In the genomic region with DNA sequence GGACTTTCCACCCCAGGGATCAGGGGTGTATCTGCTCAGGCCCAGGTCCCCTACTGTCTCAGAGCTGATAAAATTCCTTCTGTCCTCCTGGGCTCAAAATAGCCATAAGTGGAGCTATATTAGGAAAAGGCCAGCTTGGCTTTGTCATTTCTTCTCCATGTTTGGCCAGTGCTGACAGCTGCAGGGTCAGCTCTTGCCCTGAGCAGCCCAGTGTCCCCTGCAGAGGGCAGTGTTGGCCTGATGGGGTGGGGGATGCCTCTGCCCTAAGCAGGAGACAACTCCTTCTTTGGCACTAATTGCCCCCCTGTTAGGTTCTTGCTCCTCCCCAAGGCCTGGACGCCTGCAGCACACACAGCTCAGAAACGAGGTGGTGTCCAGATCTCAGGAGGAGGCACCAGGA, we compare ENCODE assay signal across 10 mouse cellular contexts. TPM values are rescaled to one million over a fixed set of nuclear protein-coding genes. Genes with fewer than 3 reads are reported as not detected.
DNase-seq lines count a peak whose midpoint lies in the region; ATAC-seq and TF ChIP-seq lines count a peak whose summit lies in the region.
"Had no signal": no experiment of that assay in that cellular context is flagged by ENCODE, and none has a peak within 500 bp of the region (broad histone marks: within the 10 kb centered on the region; RNA-seq: fewer than 3 reads in every experiment).

No protein-coding gene starts in this region.

- no peak for TF ChIP-seq POLR2A in kidney, adult 2 months (IDR thresholded peaks at IDR 0.05; ENCODE audit: low read depth, low read length)

- H3K4me1 ChIP-seq in kidney, adult 2 months (ENCODE audit: control insufficient read depth, insufficient read depth, low read length): no peaks in the 10 kb centered on the region
- peaks cover 10% of the 10 kb centered on the region for H3K4me1 ChIP-seq in kidney, embryonic 16.5 days (ENCODE audit: insufficient read depth, low read length)
- peaks cover 39% of the 10 kb centered on the region for H3K4me1 ChIP-seq in heart, postnatal 0 days (ENCODE audit: control insufficient read depth, insufficient read depth)
- H3K4me1 ChIP-seq in lung, postnatal 0 days (ENCODE audit: insufficient read depth, low read depth, low read length): no peaks in the 10 kb centered on the region
- no peaks in the 10 kb centered on the region for H3K4me1 ChIP-seq in hindbrain, embryonic 11.5 days (replicated peaks; ENCODE audit: control insufficient read depth, insufficient read depth, low read length)

- H3K4me2 ChIP-seq in kidney, embryonic 16.5 days (replicated peaks; ENCODE audit: low read depth, low read length): no peak overlapping the region
- no peak overlapping the region for H3K4me2 ChIP-seq in heart, postnatal 0 days (ENCODE audit: low read depth, low read length)
- H3K4me2 ChIP-seq in lung, postnatal 0 days (replicated peaks; ENCODE audit: low read depth, low read length): no peak overlapping the region
- H3K4me2 ChIP-seq in hindbrain, embryonic 11.5 days (replicated peaks; ENCODE audit: low read depth, low read length): no peak overlapping the region

- H3K4me3 ChIP-seq in kidney, adult 2 months (ENCODE audit: insufficient read depth, low read depth, low read length): no peak overlapping the region
- no peak overlapping the region for H3K4me3 ChIP-seq in kidney, embryonic 16.5 days (ENCODE audit: low read length)
- H3K4me3 ChIP-seq in heart, postnatal 0 days (ENCODE audit: low read depth, low read length): no peak overlapping the region
- H3K4me3 ChIP-seq in lung, postnatal 0 days (ENCODE audit: low read depth, low read length): no peak overlapping the region
- H3K4me3 ChIP-seq in hindbrain, embryonic 11.5 days (ENCODE audit: low read depth, low read length): no peak overlapping the region

- no peak for ATAC-seq in kidney, embryonic 16.5 days (ENCODE audit: low FRiP score, low TSS enrichment)
- ATAC-seq in heart, postnatal 0 days (ENCODE audit: insufficient read depth, low read depth): peak; percentile 83
- ATAC-seq in lung, postnatal 0 days: no peak
- ATAC-seq in hindbrain, embryonic 11.5 days (ENCODE audit: low FRiP score): no peak

- TF ChIP-seq EP300 in heart, postnatal 0 days (IDR thresholded peaks at IDR 0.05; ENCODE audit: low read depth): peak; percentile 99
- TF ChIP-seq EP300 in lung, postnatal 0 days (IDR thresholded peaks at IDR 0.05): no peak

- H3K36me3 ChIP-seq in kidney, adult 2 months (ENCODE audit: control insufficient read depth, insufficient read depth, low read length): no peaks in the 10 kb centered on the region
- no peaks in the 10 kb centered on the region for H3K36me3 ChIP-seq in kidney, embryonic 16.5 days (ENCODE audit: insufficient read depth, low read length)
- peaks cover 45% of the 10 kb centered on the region for H3K36me3 ChIP-seq in heart, postnatal 0 days (replicated peaks; ENCODE audit: control insufficient read depth, insufficient read depth, low read length)
- H3K36me3 ChIP-seq in lung, postnatal 0 days (ENCODE audit: insufficient read depth, low read length): no peaks in the 10 kb centered on the region
- H3K36me3 ChIP-seq in hindbrain, embryonic 11.5 days (ENCODE audit: control insufficient read depth, insufficient read depth, low read length): no peaks in the 10 kb centered on the region

- no peak overlapping the region for H3K27ac ChIP-seq in kidney, adult 2 months (ENCODE audit: insufficient read depth, low read depth, low read length)
- H3K27ac ChIP-seq in kidney, embryonic 16.5 days (ENCODE audit: low read length): no peak overlapping the region
- H3K27ac ChIP-seq in heart, postnatal 0 days (ENCODE audit: low read depth): peak overlapping the region; percentile 95
- no peak overlapping the region for H3K27ac ChIP-seq in lung, postnatal 0 days (ENCODE audit: low read length)
- H3K27ac ChIP-seq in hindbrain, embryonic 11.5 days (ENCODE audit: low read depth, low read length): no peak overlapping the region

- TF ChIP-seq CTCF in kidney, adult 2 months (conservative IDR thresholded peaks at IDR 0.05; ENCODE audit: insufficient read depth, insufficient read length, low read depth, low read length): peak; percentile 63
- peak; percentile 88 for TF ChIP-seq CTCF in heart, postnatal 0 days (IDR thresholded peaks at IDR 0.05; ENCODE audit: low read depth)
- TF ChIP-seq CTCF in lung, postnatal 0 days (IDR thresholded peaks at IDR 0.05): peak; percentile 50

- 57% methylated on average over 2 of the region's 2 CpGs for WGBS in kidney, adult 2 months
- WGBS in kidney, embryonic 16.5 days: 46% methylated on average over 2 of the region's 2 CpGs
- 9% methylated on average over 2 of the region's 2 CpGs for WGBS in heart, postnatal 0 days
- WGBS in lung, postnatal 0 days: 64% methylated on average over 2 of the region's 2 CpGs
- 76% methylated on average over 2 of the region's 2 CpGs for WGBS in hindbrain, embryonic 11.5 days

- no peaks in the 10 kb centered on the region for H3K9me3 ChIP-seq in kidney, embryonic 16.5 days (ENCODE audit: low read length)
- no peaks in the 10 kb centered on the region for H3K9me3 ChIP-seq in heart, postnatal 0 days (replicated peaks; ENCODE audit: control insufficient read depth, low read length)
- no peaks in the 10 kb centered on the region for H3K9me3 ChIP-seq in lung, postnatal 0 days (ENCODE audit: low read length)
- no peaks in the 10 kb centered on the region for H3K9me3 ChIP-seq in hindbrain, embryonic 11.5 days (ENCODE audit: control insufficient read depth, low read length)

- H3K9ac ChIP-seq in kidney, embryonic 16.5 days (replicated peaks; ENCODE audit: low read length): no peak overlapping the region
- peak overlapping the region; percentile 46; the same call in 1 of the 2 replicates for H3K9ac ChIP-seq in heart, postnatal 0 days (replicated peaks; ENCODE audit: low read depth, low read length)
- no peak overlapping the region for H3K9ac ChIP-seq in lung, postnatal 0 days (replicated peaks; ENCODE audit: low read depth)
- H3K9ac ChIP-seq in hindbrain, embryonic 11.5 days (ENCODE audit: low read depth, low read length): no peak overlapping the region

- peak; percentile 49 for DNase-seq in kidney, adult 2 months
- DNase-seq in brain, adult 2 months (ENCODE audit: low read depth, low spot score): peak; percentile 16
- peak; percentile 88 for DNase-seq in heart, postnatal 0 days (ENCODE audit: low spot score)
- DNase-seq in lung, postnatal 0 days (ENCODE audit: low spot score): no peak
- no peak for DNase-seq in embryo, embryonic 10 days (ENCODE audit: low spot score)
- DNase-seq in spleen, adult 18-20 months: no peak
- DNase-seq in hindbrain, embryonic 11.5 days (ENCODE audit: low spot score): no peak

- H3K27me3 ChIP-seq in kidney, adult 2 months (replicated peaks; ENCODE audit: control insufficient read depth, insufficient read depth, low read length): no peaks in the 10 kb centered on the region
- no peaks in the 10 kb centered on the region for H3K27me3 ChIP-seq in kidney, embryonic 16.5 days (ENCODE audit: insufficient read depth, low read length)
- H3K27me3 ChIP-seq in heart, postnatal 0 days (ENCODE audit: control insufficient read depth, insufficient read depth, low read length): no peaks in the 10 kb centered on the region
- H3K27me3 ChIP-seq in lung, postnatal 0 days (replicated peaks; ENCODE audit: insufficient read depth, low read length): no peaks in the 10 kb centered on the region; the same call in 1 of the 2 replicates
- no peaks in the 10 kb centered on the region for H3K27me3 ChIP-seq in hindbrain, embryonic 11.5 days (ENCODE audit: control insufficient read depth, insufficient read depth, low read length)

RNA-seq across cellular contexts. Expression of gene Ldb3, which starts 14.4 kb away (rescaled TPM):
- 1.9 and 26.0 TPM in 2 replicates for polyA plus RNA-seq in kidney, adult 2 months (2012; rRNA removed)
- 2.2 and 2.3 TPM in 2 replicates for polyA plus RNA-seq in kidney, embryonic 16.5 days (2015; fragmentation: Nextera tagmentation; extraction: Ambion mirVana)
- 518 and 526 TPM in 2 replicates for total RNA-seq in heart, postnatal 0 days (2014; rRNA removed; ENCODE audit: low replicate concordance)
- 376 and 380 TPM in 2 replicates for polyA plus RNA-seq in heart, postnatal 0 days (2015; fragmentation: Nextera tagmentation; extraction: Ambion mirVana)
- polyA plus RNA-seq in lung, postnatal 0 days (2015; fragmentation: Nextera tagmentation; extraction: Ambion mirVana): 2.6 and 3.3 TPM in 2 replicates
- 0.28 and 0.29 TPM in 2 replicates for polyA plus RNA-seq in hindbrain, embryonic 11.5 days (2014; fragmentation: Nextera tagmentation; extraction: Ambion mirVana)

RNA-seq across cellular contexts. Expression of gene Opn4, which starts 25.9 kb away (rescaled TPM):
- 0.10 TPM in 1 of 2 replicates, not detected in the other for polyA plus RNA-seq in kidney, adult 2 months (2012; rRNA removed)
- 0.39 and 0.51 TPM in 2 replicates for polyA plus RNA-seq in kidney, embryonic 16.5 days (2015; fragmentation: Nextera tagmentation; extraction: Ambion mirVana)
- total RNA-seq in heart, postnatal 0 days (2014; rRNA removed; ENCODE audit: low replicate concordance): 5.9 and 8.6 TPM in 2 replicates
- polyA plus RNA-seq in heart, postnatal 0 days (2015; fragmentation: Nextera tagmentation; extraction: Ambion mirVana): 8.4 and 8.7 TPM in 2 replicates
- polyA plus RNA-seq in lung, postnatal 0 days (2015; fragmentation: Nextera tagmentation; extraction: Ambion mirVana): 0.12 and 0.15 TPM in 2 replicates
- not detected in 2 replicates for polyA plus RNA-seq in hindbrain, embryonic 11.5 days (2014; fragmentation: Nextera tagmentation; extraction: Ambion mirVana)
- total RNA-seq: left cerebral cortex, postnatal 25 days had no signal

RNA-seq across cellular contexts. Expression of gene 9230112D13Rik, which starts 51.5 kb away (rescaled TPM):
- not detected in 2 replicates for polyA plus RNA-seq in kidney, adult 2 months (2012; rRNA removed)
- not detected in 2 replicates for polyA plus RNA-seq in kidney, embryonic 16.5 days (2015; fragmentation: Nextera tagmentation; extraction: Ambion mirVana)
- total RNA-seq in heart, postnatal 0 days (2014; rRNA removed; ENCODE audit: low replicate concordance): not detected in 2 replicates
- not detected in 2 replicates for polyA plus RNA-seq in heart, postnatal 0 days (2015; fragmentation: Nextera tagmentation; extraction: Ambion mirVana)
- not detected in 2 replicates for polyA plus RNA-seq in lung, postnatal 0 days (2015; fragmentation: Nextera tagmentation; extraction: Ambion mirVana)
- not detected in 2 replicates for polyA plus RNA-seq in hindbrain, embryonic 11.5 days (2014; fragmentation: Nextera tagmentation; extraction: Ambion mirVana)
- total RNA-seq: ES-E14; left cerebral cortex, postnatal 25 days had no signal

Comparison
In these comparisons a context has a peak if more than half of its experiments do, and no peak if none do; other contexts are left out.
1. DNase-seq: peak in kidney, adult 2 months (single experiment), brain, adult 2 months (single experiment) and heart, postnatal 0 days (single experiment); none in lung, postnatal 0 days (single experiment), embryo, embryonic 10 days (single experiment), spleen, adult 18-20 months (0 of 2) and hindbrain, embryonic 11.5 days (single experiment).
2. RNA of gene Ldb3, which starts 14.4 kb away (polyA plus RNA-seq): 376 to 380 TPM in heart, postnatal 0 days; 1.9 to 26.0 TPM in kidney, adult 2 months, 2.6 to 3.3 TPM in lung, postnatal 0 days, 2.2 to 2.3 TPM in kidney, embryonic 16.5 days and 0.28 to 0.29 TPM in hindbrain, embryonic 11.5 days; every median in the first group is over 10 times any median in the second.
3. Peak in every context shown above with its lines, with median percentiles within 50 percentile points of each other: CTCF ChIP-seq.